Mouse (Mus musculus) cerebellum, adult 2 months (tissue): ENCODE data around the gene Ccdc155.

Experiments used
- CTCF ChIP-seq: fragments of 200-500 bp; IDR thresholded peaks from 2 replicates; pipeline ENCODE4 v1.5.1; 2011; ENCODE audit warnings: low read depth, mild to moderate bottlenecking, control low read depth, low read length, moderate library complexity, borderline replicate concordance; ENCODE audit not compliant: insufficient read depth
- POLR2A ChIP-seq: fragments of 200-500 bp; IDR thresholded peaks from 2 replicates; pipeline ENCODE4 v1.6.1; 2011; ENCODE audit warnings: low read length, control low read depth, borderline replicate concordance; ENCODE audit not compliant: insufficient read depth

- no peak for TF ChIP-seq POLR2A
- TF ChIP-seq CTCF: peak; percentile 95
These were observed 42.8 kb downstream of the Ccdc155 start for GRCm38 (mm10) chr7:45161612-45162473.
